Mouse (Mus musculus): ENCODE measurements around the gene Krt79. TPM values are rescaled to one million over a fixed set of nuclear protein-coding genes. Genes with fewer than 3 reads are reported as not detected.

The Krt79 gene
- not detected for total RNA-seq (2022)

DNA sequence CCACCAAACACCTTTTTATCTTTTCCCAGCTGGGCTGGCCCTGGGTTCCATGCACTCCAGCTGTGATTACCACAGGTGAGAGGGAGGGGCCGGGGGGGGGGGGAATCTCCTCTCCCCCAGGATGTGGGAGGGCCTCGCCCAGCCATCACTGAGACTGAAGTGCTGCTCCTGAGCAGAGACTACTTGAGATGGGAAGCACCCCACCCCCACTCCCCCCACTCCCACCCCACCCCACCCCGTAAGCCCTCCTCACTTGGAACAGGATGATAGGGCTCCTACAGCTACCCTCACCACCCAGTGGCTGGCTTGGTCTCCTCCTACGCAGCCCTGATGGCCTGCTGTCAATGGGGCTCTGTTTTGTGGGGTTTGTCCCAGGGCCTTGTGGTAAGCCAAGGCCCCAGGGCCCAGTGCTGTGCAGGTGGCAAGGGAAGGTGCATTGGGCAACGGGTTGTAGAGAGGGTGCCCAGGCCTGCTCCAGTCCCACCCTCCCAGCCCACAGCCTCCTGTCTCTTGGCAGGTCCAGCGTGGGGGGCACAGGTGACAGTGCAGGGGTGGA lies at the start of gene Krt79:
TSS of gene Krt79 (minus strand) at position 51 of the 556 bp plus-strand sequence.
- no peak for DNase-seq (ENCODE audit: low spot score)

DNA sequence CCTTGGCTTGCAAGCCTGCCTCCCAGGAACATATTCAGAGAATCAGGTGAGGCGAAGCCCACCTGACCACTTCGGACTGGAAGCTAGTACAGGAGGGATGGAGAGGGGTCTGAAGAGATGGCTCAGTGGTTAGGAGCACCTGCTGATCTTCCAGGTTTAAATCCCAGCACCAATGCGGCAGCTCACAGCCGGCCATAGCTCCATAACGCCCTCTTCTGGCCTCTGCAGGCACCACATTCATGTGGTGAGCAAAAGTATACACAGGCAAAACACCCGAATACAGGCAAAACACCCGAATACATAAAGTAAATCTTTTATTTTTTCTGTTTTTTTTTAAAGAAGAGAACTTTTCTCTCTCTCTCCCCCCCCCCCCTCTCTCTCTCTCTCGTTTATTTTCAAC lies 48.6 kb upstream of the Krt79 start:
- no peak for DNase-seq (ENCODE audit: low spot score)

DNA sequence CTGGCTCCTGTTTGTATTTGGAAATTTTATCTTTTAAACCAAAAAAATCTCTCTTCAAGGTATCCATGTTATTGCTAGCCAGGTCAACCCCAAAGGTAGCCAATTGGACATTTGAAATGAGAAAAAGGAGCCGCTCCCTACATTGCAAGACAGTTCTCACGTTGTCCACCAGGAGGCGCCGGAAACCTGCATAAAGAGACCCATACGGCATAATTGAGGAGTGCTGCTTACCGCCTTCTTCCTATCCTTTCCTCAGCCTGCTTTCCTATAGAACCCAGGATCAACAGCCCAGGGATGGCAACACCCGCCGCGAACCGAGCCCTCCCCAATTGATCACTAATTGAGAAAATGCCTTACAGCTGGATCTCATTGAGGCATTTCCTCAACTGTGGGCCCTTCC lies 48.0 kb upstream of the Krt79 start:
- peak; percentile 85 for DNase-seq (ENCODE audit: low spot score)

DNA sequence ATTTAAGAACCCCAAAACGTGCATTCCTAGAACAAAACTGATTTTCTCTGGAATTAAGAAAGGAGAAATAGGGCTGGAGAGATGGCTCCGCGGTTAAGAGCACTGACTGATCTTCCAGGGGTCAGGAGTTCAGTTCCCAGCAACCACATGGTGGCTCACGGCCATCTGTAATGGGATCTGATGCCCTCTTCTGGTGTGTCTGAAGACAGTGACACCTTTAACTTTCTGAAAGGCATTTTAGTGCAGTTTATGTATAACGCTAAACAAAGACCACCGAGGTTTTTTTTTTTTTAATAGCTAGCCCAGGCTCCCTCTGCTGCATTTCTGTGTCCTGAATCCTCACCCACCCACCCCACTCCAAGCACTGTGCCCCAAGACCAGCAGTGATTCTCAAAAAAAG lies 44.6 kb upstream of the Krt79 start:
- DNase-seq (ENCODE audit: low spot score): no peak

DNA sequence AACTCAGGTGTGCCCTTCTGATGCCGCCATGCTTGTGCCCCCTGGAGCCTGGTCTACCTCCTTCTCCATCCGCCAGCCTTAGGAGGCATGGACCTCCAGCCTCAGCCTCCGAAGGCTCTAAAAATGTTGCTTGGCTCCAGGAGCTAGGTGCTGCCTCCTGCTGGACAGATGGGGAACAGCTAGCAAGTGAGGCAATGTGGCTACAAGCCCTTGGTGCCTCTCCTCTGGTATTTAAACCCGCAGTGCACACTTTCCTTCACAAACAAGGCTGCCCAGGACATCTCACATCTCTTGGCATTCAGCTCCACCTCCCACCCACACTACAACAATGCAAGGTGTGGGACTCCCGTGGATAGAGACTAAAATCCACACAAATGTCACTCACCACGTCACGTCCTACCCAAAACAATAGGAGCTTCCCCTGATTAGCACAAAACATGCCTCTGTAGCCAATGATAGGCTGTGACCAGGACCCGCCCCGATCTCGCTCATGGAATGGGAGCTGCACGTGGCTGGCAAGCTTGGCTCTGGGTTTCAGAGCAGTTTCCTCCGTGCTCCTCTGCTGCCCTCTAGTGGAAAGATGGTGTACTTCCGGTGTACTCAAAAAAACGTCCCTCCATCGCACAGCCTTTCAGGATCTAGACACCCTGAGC lies 44.0 kb upstream of the Krt79 start:
- peak; percentile 95 for DNase-seq (ENCODE audit: low spot score)

DNA sequence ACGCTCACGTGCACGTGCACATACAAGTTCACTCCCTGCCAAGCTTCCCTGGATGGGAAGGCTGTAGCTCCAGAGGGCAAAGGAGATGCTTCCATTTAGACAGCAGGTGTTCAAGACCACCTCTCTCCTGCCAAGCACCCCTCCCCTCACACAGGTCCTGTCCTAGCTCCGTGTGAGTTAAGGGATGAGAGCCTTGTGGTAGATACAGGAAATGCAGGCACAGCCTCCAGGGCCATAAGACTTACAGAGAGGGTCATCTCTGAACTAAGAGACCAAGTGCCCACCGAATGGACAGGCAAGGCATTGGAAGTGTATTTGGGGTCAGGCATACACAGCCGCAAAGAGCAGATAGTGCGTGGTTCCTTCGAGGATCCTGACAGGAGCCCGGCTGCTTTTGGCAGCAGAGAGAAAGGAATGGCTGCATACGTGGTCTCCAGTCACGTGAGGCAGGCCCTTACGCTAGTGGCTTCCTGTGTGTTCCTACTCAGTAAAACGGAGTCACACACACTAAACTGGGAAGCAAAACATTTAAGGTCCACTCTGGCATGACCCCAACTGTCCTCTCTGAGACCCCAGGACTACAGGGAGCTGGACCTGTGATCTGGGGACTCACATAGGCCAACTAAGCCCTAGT lies 43.3 kb upstream of the Krt79 start:
- no peak for DNase-seq (ENCODE audit: low spot score)

DNA sequence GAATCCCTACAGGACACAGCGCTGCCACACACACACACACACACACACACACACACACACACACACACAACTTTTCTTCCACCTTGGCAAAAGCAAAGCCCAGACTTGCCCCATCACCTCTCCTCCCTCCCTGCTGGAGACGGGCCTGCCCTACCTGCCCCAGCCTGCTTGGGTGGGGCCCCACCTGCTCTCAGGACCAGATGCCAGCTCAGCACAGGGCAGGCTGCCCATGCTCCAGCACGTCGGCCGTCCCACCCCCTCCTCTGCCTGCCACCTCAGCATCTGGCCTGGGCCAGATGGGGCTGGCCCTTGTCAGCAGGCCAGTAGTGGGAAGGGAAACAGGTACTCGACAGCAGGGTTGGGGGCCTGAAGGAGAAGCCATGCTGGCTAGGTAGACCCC lies 40.7 kb upstream of the Krt79 start:
- no peak for DNase-seq (ENCODE audit: low spot score)

DNA sequence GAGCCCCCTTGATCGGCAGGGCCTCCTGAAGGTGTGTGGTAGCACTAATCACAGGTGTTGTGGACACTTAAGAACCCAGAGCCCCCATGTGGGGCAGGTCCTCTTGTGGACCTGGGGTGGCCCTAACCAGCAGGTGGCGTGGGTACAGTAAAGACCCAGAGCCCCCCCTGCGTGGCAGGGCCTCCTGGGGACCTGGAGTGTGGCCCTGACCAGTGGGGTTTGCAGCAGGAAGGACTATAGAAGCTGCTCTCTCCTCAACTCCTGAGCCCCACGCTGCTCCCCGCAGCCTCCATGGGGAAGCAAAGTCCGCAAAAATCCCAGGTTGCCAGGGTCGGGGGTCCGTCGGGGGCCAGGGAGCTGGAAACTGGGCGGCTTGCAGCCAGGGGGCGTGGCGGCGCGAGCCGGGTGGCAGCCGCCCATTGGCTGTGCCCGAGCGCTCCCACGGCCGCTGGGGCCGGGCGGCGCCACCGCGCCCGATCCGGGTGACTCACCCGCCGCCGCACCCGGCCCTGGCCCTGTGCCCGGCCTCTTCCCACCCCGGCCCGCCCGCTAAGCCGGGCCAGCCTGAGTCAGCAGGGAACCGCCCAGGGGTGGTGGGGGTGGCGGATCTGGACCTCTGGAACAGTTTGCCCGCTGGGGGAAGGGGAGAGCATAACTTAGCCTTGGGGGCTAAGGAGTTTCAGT lies 37.1 kb upstream of the Krt79 start:
- DNase-seq (ENCODE audit: low spot score): peak; percentile 89

DNA sequence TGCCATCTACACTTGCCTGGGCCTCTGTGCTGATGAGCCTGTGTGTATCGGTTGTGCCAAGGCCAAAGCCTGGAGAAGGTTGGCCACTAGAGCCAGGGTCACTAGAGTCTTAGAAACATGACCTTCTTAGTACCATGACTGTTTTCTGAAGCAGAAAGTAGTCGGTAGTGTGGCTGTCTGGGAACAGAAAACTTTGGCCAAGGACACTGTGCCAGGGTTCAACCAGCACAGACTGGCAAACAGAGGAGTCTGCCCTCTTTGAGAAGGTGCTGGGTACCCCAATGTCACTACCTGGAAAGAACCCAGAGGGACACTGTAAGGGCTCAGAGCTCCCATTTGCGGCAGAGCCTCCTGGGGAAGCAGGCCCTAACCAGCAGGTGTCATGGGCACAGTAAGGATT lies 36.5 kb upstream of the Krt79 start:
- DNase-seq (ENCODE audit: low spot score): no peak

DNA sequence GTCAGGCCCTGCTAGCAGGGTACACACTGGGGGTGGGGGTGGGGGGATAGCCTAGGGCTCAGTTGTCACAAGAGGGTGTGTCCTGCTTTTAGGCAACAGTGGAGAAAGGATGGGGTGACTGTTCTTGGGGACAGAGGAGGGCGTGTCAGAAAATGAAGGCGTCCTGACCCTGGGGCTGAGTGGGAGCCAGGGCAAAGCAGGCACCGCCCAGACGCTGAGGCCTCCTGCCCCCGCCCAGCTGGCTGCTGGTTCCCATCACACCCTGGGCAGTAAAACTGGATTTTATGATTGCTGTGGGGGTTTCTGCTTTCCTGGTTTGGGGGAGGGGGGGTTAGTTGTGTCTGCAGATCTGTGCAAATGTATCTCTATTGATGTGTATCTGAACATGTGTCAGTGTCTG lies 35.9 kb upstream of the Krt79 start:
- peak; percentile 51 for DNase-seq (ENCODE audit: low spot score)

DNA sequence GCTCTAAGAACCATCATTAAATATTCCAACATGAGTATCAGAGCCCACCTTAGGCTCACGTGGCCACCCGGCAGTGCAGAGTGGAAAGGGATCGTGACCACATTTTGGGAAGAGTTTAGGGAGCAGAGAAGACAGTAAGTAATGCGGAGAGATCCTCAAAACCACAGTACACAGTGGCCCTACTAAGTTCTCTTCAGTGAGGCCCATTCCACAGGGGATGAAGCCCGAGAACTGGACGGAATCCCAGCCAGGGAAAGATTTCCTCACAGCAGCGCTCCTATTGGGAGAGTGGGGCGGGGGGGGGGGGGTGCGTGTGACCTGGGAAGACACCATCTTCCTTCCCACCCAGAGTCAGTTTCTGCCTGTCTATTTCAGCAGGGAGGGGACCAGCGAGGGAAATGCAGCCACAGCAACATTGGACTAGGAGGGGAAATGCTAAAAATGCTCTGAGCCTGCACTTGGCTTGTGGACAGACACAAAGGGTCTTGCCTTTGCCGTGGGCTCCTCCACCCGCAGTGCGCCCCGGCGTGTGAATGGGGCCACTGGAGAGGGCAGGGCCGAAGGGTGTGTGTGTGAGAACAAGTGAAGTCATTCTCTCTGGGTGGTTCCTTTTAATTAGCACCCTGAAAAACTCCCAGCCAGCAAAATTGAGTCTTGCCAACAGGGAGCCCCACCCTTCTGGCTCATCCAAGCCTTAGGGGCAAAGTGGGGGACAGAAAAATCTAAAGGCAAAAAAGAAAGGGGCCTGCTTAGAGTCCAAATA lies 34.1 kb upstream of the Krt79 start:
- no peak for DNase-seq (ENCODE audit: low spot score)

DNA sequence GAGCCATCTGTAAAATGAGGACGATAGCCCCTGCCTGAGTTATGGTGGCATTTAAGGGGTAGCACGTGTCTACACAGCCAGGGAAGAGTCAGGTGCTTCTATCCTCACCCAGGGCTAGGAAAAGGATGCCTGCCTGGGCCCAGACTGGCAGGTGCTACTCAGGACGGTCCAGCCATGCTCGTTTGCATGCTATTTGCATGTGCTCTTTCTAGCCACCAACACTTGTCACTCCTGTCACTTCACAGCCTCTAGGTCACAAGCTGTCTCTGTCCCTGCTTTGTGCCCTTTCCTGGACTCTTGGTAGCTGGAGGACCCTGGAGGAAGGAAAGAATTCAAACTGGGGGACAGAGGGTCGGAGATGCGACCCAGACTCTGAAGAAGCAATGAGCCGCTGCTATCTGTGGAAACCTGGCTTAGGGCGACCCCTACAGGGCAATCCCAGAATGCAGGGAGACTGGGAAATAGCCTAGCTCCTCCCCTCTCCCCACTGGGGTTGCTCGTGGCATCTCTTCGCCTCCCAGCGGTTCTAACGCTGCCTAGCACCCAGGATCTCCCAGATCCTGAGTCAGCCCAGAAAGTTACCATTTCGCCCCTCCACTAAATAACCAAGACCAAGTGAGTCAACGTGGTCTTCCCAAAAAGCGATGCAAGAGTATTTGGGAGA lies 33.4 kb upstream of the Krt79 start:
- DNase-seq (ENCODE audit: low spot score): peak; percentile 96

DNA sequence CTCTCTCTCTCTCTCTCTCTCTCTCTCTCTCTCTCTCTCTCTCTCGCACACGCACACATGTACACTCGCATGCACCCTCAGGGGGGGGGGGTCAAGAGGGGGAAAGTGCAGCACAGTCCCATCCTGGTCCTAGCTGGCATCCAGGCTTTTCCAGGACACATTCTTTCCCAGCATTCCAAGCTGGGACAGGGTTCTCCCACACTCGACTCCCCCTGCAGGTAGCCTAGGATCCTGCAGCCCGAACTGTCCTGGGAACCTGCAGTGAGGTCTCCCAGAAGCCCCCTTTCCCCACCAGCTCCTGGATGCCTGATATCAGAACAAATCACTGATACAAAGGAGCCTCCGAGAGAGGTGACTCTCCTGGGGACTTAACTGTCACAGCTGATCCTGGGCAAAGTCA lies 30.4 kb upstream of the Krt79 start:
- no peak for DNase-seq (ENCODE audit: low spot score)

DNA sequence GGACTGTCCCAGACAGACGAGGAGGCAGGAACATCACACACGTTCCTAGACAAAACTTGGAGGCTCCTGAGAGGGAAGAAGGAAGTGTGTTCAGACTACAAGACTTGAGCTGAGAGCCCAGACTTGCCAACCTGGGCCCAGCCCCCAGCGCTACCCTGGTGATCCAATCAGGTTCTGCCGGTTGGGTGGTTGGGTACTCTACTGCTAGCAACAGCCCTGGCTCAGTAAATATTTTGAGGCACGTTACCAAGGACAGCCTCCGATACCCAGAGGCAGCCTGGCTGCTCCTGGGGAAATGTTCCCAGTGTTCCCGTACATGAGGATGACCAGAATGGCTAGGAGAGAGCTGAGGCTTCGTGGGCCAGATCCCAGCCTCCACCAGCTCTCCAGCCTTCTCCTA lies 26.7 kb upstream of the Krt79 start:
- DNase-seq (ENCODE audit: low spot score): no peak

DNA sequence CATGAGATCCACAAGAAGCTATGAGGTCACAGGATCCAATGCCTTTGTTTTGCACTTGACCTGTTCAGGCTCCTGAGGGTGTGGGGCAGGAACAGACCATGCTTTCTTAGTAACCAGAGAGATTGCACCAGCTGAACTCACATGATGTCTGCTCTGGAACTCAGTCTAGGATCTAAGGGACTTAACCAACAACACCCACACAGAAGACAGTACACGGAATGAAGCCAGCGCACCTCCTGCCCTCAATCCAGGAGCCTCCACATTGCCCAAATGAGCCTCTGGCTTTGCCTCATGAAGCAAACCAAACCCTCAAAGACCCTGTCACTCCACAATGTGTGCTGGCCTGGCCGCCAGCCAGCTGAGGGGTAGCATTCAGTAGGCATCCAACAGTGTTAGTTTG lies 18.8 kb upstream of the Krt79 start:
- DNase-seq (ENCODE audit: low spot score): no peak

DNA sequence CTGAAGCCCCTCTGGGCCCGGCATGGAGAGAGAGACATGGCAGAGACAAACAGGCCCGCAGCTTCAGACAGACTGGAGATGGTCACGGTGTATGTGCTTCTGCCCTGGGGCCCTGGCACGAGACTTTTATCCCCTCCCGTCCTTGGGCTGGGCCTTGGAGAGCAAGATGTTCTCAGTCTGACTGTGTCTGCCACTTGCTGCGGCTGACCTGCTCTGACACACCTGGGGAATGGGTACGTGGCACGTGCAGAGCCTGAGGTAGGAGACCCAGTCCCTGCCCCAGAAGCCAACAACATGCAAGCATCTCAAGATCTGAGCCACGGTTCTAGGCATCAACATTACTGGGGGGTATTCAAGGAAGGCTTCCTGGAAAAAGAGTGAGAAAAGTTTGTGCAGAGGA lies 14.1 kb upstream of the Krt79 start, which contains the start of gene Krt78:
TSS of gene Krt78 (minus strand) at position 101 of the 400 bp plus-strand sequence.
- DNase-seq (ENCODE audit: low spot score): no peak

DNA sequence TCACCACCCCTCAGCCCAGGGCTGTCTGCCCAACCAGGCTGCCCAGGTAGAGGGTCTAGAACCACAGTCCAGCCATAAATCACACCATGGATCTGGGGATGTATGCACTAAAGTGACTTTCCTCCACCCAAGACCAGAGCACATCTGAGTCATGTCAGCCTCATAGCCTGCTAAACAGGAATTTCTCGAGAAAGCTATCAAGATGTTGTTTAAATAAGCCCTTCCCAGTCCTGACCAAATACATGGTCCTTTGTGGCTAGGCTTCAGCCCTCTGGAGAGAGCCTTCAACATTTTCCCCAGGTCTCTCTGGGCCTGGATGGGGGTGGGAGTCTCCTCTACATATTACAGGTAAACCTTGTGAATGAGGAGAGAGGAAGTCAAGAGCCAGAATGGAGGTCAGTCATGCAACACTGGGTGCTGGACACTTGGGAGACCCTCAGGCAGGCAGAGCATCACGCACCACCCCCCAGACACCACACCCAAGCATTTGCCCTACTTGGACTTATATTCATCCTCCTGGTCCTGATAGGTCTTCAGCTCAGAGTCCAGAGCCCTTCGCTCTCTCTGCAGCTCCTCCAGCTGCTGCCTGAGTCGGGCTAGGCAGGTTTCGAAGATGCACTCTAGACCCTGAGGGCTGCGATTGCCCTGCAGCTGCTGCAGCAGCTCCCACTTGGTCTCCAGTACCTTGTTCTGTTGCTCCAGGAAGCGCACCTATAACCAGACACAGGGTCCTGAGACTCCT lies 12.8 kb upstream of the Krt79 start:
- DNase-seq (ENCODE audit: low spot score): no peak

DNA sequence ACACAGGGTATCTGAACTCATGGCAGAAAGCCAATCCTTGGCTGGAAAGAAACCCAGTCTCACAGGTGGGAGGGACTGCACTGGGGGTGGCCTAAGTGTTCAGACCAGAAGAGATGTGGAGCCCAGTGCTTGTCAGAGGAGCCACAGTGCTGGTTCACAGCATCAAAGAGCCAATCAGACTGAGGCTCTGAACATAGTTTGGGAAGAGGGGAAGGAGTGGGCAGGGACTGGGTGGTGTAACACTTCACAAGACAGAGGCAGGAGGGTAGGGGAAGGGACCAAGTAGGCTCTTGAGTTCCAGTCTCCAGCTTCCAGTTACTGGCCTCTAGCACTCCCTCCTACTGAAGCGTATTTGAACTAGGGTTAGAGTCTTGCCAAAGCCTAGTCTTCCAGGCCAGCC lies 5.3 kb upstream of the Krt79 start:
- DNase-seq (ENCODE audit: low spot score): no peak

DNA sequence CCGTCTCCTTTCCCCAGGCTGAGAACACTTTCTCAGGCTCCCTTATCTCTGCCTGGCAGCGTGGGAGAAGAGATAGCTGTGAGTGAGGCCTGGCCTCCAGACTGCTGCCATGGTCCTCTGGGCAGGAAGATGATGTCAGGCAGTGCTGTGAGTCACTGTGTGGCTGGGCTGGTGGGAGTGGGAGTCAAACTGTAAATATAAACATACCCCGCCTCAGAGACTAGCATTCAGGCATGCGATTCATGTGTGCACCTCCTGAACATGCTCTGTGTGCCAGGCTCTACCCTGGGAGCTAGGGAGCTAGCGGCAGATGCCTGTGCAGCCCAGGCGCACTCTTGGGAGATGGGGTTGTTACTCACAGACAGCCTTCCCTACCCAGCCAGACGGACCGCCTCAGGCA lies 1.8 kb upstream of the Krt79 start:
- no peak for DNase-seq (ENCODE audit: low spot score)

DNA sequence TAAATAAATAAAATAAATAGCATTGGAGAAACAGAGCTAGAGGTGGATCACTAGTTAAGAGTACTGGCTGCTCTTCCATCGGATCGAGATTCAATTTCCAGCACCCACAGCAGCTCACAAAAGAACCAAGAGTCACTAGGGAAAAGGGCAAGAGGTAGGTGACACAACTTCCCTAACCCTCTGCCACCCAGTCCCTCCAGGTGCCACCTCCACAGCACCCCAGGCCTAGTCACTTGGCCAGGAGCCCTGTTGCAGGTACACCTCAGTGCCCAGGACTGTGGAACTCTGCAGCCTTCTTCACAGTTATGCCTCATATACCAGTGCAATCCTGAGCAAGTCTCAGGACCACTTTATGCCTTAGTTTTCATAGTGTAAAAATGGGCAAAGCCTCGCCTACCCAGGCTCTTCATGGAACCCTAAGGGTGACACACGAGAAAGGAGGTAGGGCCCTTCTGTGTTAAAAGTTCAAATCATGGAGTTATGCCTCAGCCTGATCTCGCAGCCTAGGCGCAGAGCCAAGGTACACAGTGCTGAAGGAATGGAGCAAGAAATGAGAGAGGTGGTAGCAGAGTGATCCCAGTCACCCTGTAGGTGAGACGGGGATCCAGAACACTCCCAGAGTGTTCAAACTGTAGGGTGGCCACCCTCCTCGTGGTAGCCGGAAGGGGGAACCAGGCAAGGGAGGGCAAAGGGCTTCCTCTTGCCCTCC lies 1.4 kb downstream of the Krt79 start:
- no peak for DNase-seq (ENCODE audit: low spot score)
